ENCODE assay signal across 8 mouse cellular contexts in the genomic region with DNA sequence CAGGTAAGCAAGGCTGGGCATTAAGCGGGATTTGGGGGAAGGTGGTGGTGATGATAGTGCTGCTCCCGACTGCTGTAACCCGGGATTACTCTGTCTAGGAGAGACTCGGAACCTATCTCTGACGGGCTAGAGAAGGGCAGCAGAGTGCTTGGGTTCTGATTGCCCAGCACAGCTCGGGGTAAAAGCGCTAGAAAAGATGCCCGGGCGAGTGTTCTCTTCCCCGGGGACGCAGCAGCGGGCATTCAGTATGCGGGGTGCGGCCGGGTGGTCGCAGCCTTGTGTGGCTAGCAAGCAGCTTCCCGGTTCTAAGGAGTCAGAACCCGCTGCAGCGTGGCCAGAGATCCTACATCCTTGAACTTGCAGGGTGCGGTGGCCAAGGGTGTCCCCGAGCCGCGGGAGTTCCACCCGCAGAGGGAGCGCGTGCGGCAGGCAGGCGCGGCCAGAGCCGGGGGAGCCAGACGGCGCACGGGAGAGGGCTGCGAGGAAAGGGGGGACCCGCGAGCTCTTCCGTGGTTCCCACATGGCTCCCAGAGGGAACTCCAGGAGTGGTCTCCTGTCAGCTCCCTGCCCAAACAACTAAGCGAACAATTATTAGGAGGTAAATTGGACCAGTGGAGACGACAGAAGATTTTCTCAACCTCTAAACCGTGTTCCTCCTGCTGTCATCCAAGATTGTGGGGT. TPM values are rescaled to one million over a fixed set of nuclear protein-coding genes. Genes with fewer than 3 reads are reported as not detected.
A peak's percentile ranks its signal among the peaks of the same experiment; 100 is the strongest.
DNase-seq lines count a peak whose midpoint lies in the region; ATAC-seq and TF ChIP-seq lines count a peak whose summit lies in the region.

No protein-coding gene starts in this region.

- no peak for ATAC-seq in heart, embryonic 11.5 days (replicated peaks; ENCODE audit: insufficient number of reproducible peaks, low FRiP score, low TSS enrichment)
- no peak; the same call in 1 of the 2 replicates for ATAC-seq in heart, postnatal 0 days (ENCODE audit: insufficient read depth, low read depth)
- ATAC-seq in limb, embryonic 15.5 days (ENCODE audit: insufficient number of reproducible peaks, low FRiP score, low TSS enrichment, low read depth): no peak
- no peak for ATAC-seq in granulocyte monocyte progenitor cell, adult 5-6 weeks (replicated peaks; ENCODE audit: poor library complexity, severe bottlenecking)

- H3K9me3 ChIP-seq in heart, embryonic 11.5 days (replicated peaks; ENCODE audit: control insufficient read depth, low read length): no peaks in the 10 kb centered on the region
- H3K9me3 ChIP-seq in heart, postnatal 0 days (replicated peaks; ENCODE audit: control insufficient read depth, low read length): no peaks in the 10 kb centered on the region
- H3K9me3 ChIP-seq in limb, embryonic 15.5 days: no peaks in the 10 kb centered on the region; the same call in 1 of the 2 replicates

- no peak for TF ChIP-seq CTCF in heart, postnatal 0 days (IDR thresholded peaks at IDR 0.05; ENCODE audit: low read depth)

- no peaks in the 10 kb centered on the region for H3K36me3 ChIP-seq in heart, embryonic 11.5 days (ENCODE audit: control insufficient read depth, insufficient read depth, low read length)
- H3K36me3 ChIP-seq in heart, postnatal 0 days (replicated peaks; ENCODE audit: control insufficient read depth, insufficient read depth, low read length): no peaks in the 10 kb centered on the region
- no peaks in the 10 kb centered on the region for H3K36me3 ChIP-seq in limb, embryonic 15.5 days

- peak overlapping the region; percentile 96 for H3K4me2 ChIP-seq in heart, embryonic 11.5 days
- peak overlapping the region; percentile 64 for H3K4me2 ChIP-seq in heart, postnatal 0 days (ENCODE audit: low read depth, low read length)
- peak overlapping the region; percentile 91 for H3K4me2 ChIP-seq in limb, embryonic 15.5 days

- DNase-seq in heart, adult 18-20 months: no peak
- DNase-seq in Muller cell, postnatal 12 days (ENCODE audit: inconsistent ontology term): peak; percentile 27
- DNase-seq in heart, postnatal 0 days (ENCODE audit: low spot score): no peak
- DNase-seq in right cerebral cortex, postnatal 25 days: peak; percentile 65
- no peak for DNase-seq in thymus, postnatal 36 days

- no peak overlapping the region for H3K9ac ChIP-seq in heart, embryonic 11.5 days (ENCODE audit: low read depth, low read length)
- no peak overlapping the region for H3K9ac ChIP-seq in heart, postnatal 0 days (replicated peaks; ENCODE audit: low read depth, low read length)
- no peak overlapping the region for H3K9ac ChIP-seq in limb, embryonic 15.5 days

- H3K4me1 ChIP-seq in heart, embryonic 11.5 days (ENCODE audit: control insufficient read depth, insufficient read depth, low read length): peaks cover 4% of the 10 kb centered on the region; the same call in 1 of the 2 replicates
- H3K4me1 ChIP-seq in heart, postnatal 0 days (ENCODE audit: control insufficient read depth, insufficient read depth): peaks cover 6% of the 10 kb centered on the region; the same call in 1 of the 2 replicates
- H3K4me1 ChIP-seq in limb, embryonic 15.5 days: peaks cover 17% of the 10 kb centered on the region

- no peak for TF ChIP-seq EP300 in heart, postnatal 0 days (IDR thresholded peaks at IDR 0.05; ENCODE audit: low read depth)

- WGBS in heart, embryonic 11.5 days (ENCODE audit: insufficient replicate concordance): under 1% methylated on average over 40 of the region's 40 CpGs
- WGBS in heart, postnatal 0 days: 2% methylated on average over 40 of the region's 40 CpGs
- WGBS in limb, embryonic 15.5 days: under 1% methylated on average over 40 of the region's 40 CpGs

- H3K27me3 ChIP-seq in heart, embryonic 11.5 days (ENCODE audit: control insufficient read depth, insufficient read depth, low read length): peaks cover 70% of the 10 kb centered on the region
- peaks cover 67% of the 10 kb centered on the region for H3K27me3 ChIP-seq in heart, postnatal 0 days (ENCODE audit: control insufficient read depth, insufficient read depth, low read length)
- H3K27me3 ChIP-seq in limb, embryonic 15.5 days: peaks cover 85% of the 10 kb centered on the region

- no peak overlapping the region for H3K27ac ChIP-seq in heart, embryonic 11.5 days (ENCODE audit: low read depth, low read length)
- H3K27ac ChIP-seq in heart, postnatal 0 days (ENCODE audit: low read depth): no peak overlapping the region
- no peak overlapping the region for H3K27ac ChIP-seq in limb, embryonic 15.5 days

- H3K4me3 ChIP-seq in heart, embryonic 11.5 days (ENCODE audit: low read depth, low read length): peak overlapping the region; percentile 57
- H3K4me3 ChIP-seq in heart, postnatal 0 days (ENCODE audit: low read depth, low read length): peak overlapping the region; percentile 50
- H3K4me3 ChIP-seq in limb, embryonic 15.5 days: peak overlapping the region; percentile 46

RNA-seq across cellular contexts. Expression of gene Nell1, which starts 0.9 kb away (rescaled TPM):
- 0.20 and 0.69 TPM in 2 replicates for polyA plus RNA-seq in heart, embryonic 11.5 days (2014; fragmentation: Nextera tagmentation; extraction: Ambion mirVana)
- not detected for total RNA-seq in heart, adult 18-20 months (2021)
- total RNA-seq in heart, postnatal 0 days (2014; rRNA removed; ENCODE audit: low replicate concordance): 2.6 TPM in 1 of 2 replicates, not detected in the other
- polyA plus RNA-seq in heart, postnatal 0 days (2015; fragmentation: Nextera tagmentation; extraction: Ambion mirVana): 0.05 TPM in 2 replicates
- 3.1 and 3.8 TPM in 2 replicates for polyA plus RNA-seq in limb, embryonic 15.5 days (2015; fragmentation: Nextera tagmentation; extraction: Ambion mirVana)
- not detected in 2 replicates for total RNA-seq in granulocyte monocyte progenitor cell, adult 5-6 weeks (2014; fragmentation: Nextera tagmentation)
- total RNA-seq in granulocyte monocyte progenitor cell, adult 5-6 weeks (2017): not detected in 2 replicates

Comparison
In these comparisons a context has a peak if more than half of its experiments do, and no peak if none do; other contexts are left out.
1. DNase-seq: peak in Muller cell, postnatal 12 days (single experiment) and right cerebral cortex, postnatal 25 days (single experiment); none in heart, adult 18-20 months (0 of 2), heart, postnatal 0 days (single experiment) and thymus, postnatal 36 days (0 of 2).
2. Peak in every context shown above with its lines, with median percentiles within 50 percentile points of each other: H3K4me2 ChIP-seq and H3K4me3 ChIP-seq.